Mouse (Mus musculus): ENCODE measurements at regions not wholly inside any gene's neighbourhood (a gene's known extent, or its start where the extent isn't known, plus 50 kb on each side); places are given as distances from the start of the nearest gene placed in this dataset.
"Not testable (repeated sequence)": the region's sequence is repeated elsewhere in the genome, so short reads cannot be mapped to it uniquely, and the experiment has no call there.

DNA sequence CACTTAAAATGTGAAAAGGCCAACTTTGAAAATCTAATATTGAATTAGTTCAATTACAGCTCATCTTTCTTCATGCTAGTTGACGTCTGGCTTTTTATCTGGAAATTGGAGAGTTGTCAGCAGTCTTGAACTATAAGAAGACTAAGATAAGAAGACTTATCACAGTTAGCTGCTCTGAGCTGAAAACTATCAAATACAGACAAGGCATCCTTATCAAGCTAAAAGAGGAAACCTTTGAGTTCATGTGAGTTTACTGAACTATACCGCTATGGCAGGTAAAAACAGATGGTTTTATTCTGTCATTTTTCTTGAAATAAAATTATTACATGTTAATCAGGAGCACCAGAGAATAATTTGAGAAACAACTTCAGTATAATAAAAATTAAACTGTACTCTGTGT lies 735.2 kb upstream of the Marcks start:
- no peak for DNase-seq

DNA sequence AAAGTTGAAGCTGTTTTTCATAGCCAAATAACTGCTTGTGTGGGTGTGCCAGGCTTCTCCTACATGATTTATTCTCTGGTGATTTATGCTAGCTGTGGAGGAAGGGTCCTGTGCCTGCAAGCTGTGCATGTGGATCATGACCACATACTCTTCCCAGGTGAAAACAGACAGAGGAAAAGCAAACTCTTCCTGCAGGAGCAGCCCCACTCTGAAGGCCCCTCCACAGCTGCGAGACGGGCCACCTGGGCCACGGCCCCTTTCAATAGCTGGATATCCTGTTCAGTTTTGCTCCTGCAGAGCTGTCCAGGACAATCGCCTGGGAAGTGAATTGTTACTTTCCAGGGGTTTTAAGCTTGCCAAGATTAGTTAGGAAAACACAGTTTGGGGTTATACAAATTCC lies 722.3 kb upstream of the Marcks start:
- DNase-seq = peak; percentile 8

DNA sequence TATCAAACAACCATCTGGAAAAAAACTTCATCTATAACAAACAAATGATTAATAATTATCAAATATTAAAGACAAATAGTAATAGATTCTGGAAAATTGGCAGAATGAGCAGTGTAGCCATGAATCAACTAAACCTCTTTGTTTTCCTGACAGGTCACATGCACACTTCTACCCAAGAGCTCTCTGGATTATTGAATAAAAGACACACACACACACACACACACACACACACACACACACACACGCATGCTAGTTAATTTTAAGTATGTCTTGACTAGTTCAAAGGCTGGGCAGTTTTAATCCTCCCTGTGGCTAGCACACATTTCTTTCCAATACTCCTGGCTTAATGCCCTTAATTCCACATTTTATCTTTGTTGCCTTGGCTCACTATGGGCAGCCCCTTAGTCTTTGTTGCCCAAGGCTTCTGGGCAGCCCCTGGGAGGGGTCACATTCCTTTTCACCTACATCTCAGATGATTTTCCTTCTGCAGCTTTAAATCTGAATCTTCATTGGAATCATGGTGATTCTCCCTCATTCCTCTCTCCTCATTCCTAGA lies 710.6 kb upstream of the Marcks start:
- no peak for DNase-seq

DNA sequence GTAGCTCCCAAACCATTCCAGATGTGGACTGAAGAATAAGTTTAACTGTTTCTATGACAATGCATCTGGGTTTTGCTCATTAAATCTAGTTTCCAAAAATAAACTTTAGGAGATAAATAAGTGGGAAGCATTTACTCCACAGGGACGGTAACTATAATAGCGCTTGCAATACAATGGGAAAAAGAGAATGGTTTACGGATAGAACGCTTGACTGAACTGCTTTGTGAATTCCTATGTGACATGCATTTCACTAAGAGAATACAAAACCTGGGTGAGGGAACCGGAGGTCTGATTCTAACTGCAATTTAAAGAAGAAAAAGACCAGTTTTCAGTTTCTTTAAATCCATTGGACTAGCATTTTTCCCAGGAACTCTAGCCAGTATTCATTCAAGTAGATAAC lies 704.1 kb upstream of the Marcks start:
- DNase-seq = no peak

DNA sequence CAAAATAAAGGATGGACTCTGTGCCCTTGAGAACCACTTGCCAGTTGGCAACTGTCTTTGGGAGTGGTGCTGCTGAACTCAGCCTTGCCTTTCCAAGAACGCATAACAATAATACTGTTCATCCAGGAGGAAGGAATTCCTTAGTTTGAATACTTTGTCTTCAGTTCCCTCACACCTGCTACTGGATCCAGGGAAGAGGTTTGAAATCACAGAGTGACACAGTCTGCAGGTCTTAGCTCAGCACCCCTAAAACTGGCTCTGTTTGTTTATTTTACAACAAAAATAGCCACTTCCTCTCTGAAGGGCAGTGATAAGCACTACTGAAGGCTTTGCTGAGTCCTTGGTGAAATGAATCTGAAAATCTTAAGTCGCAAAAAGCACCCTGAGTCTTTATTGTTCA lies 703.1 kb upstream of the Marcks start:
- no peak for DNase-seq

DNA sequence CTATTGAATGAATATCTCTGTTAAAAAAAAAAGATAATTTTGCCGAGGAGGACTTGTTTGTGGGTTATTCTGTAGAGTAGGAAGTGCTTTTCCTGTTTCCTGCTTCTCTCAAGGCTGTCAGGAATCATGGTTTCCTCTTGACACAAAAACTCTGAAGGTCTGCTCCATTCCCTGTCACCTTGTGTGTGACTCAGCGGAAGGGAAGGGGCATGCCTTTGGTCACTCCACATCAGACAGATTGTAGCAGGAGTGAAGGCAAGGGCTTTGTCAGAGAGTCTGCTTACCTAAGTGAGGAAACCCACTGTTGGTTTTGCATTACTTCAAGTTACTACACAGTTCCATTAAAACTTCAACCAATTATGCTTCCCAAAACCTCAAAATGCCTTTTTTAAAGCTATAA lies 699.0 kb upstream of the Marcks start:
- DNase-seq = no peak

DNA sequence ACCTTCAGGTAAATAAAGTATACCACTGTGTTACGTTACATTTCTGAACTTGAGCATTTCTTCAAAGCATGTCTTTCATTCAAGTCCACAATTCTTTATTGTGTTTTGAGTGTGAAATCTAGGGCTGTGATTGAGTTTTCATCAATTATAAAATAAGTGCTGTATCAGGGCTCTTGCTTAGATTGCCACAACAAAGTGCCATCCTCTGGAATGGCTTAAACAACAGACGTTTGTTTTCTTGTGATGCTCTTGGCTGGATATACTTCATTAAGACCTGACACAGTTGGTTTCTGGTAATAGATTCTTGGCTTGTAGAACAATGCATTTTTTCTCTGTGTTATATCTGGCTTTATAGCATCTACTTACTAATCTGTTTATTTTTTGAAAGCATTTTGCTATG lies 674.3 kb upstream of the Marcks start:
- DNase-seq = no peak

DNA sequence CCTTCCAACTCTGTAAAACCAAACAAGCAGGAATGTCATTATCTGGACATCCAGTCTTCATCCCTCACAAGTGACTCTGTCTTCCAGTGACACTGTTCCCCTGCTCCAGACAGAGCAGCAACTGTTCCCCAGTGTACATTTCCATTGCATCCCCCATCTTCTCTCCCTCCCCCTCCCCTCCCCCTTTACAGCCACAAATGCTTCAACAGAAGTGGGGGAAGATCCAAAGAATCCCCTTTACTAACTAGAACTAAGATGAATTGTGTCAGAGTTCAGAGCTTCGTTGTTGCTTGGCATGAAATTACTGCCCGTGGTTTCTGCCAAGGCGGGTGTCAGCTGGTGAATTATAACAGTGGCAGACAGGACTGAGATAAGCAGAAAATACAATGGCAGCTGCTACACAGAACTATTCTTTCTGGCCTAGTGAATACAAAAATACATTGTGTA lies 673.7 kb upstream of the Marcks start:
- DNase-seq = peak; percentile 11

DNA sequence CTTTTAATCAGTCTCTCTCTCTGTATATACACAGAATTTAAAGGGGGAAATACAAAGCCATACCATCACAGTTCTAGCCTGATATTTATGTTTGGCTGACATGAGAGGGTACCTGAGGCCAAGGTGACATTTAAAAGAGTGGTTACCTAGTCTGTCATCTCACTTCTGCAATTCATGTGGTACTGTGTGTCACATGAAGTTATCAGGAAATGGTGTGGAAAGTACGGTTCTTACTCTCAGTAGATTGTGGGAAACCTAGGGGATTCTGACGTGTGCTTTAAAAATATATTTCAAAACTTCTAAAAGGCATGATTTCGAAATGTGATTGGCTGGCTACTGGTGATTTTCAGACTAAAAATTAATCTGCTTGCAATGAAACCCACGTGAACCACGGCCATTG lies 673.1 kb upstream of the Marcks start:
- DNase-seq = no peak

DNA sequence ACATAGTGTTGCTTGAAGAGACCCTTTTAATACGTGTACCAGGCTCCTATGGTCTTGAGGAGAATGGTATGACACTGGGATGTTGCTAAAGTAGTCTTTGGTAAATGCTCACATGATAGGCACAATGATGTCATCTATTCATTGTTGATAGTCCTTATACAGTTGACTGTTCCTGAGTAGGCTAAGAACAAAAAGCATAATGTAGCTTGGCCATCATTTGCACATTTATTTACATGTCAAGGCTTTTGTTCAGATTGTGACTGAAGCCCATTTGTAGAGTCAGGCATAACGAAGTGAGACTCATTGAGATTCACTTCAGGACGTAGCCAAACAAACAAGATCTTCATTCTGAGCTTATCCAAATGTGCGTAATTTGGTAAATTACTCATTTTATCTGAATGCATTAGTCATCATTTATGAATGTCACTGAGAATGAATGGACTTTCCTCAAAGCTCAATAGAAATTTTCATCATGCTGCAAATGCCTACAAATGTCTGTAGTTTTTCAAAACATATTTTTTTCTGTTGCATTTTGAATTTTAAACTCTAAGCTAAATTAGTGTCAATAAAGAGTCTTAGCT lies 664.6 kb upstream of the Marcks start:
- no peak for DNase-seq

DNA sequence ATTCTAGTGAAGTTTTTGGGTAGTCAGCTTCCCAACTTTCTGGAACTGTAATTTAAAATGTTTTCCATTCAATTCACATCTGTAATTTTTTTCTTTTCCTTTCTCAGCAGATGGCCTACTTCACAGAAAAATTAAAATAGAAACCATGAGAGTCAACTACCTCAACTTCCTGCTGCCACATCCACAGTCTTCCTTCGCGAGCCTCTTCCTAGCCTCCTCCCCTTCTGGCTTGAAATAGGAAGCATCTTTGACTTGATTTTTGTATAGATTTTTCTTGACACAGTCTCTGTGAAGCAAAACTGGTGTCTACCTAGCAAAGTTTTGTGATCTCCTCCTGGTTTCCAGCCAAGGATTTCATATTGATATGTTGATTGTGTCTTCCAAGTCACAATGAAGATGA lies 660.7 kb upstream of the Marcks start:
- DNase-seq = no peak

DNA sequence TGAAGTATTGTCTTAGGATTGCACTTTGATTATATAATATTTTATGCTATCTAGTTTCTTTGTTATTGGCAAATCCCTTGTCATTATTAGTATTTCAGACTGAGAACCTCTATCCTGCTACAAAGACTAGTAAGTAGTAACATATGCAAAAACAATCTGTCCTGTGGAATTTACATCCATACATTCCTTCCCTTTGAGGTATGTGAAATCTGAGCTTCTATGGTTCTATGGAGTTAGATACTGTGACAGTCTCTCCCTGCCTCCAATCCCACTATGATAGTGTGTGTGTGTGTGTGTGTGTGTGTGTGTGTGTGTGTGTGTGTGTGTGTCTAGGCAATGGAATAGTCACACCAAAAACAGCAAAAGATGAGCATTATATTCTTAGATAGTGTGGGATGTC lies 659.6 kb upstream of the Marcks start:
- DNase-seq = no peak

DNA sequence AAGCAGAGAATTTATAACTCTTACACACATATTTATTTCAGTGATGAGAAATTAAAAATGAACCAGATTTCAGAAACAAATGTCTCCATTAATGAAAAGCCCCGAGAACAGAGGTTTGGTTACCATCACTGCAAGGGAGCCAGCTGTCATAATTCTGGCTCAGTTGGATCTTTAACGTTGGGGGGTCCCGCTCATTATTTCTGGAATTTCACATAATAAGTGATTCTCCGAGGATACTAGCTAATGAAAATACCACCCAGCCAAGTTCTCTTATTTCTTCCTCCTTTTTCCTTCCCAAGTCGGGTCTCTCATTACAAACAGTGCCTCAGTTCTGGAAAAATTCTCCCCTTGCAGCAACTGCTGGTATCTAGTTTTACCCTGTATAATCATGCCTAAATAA lies 659.0 kb upstream of the Marcks start:
- no peak for DNase-seq

DNA sequence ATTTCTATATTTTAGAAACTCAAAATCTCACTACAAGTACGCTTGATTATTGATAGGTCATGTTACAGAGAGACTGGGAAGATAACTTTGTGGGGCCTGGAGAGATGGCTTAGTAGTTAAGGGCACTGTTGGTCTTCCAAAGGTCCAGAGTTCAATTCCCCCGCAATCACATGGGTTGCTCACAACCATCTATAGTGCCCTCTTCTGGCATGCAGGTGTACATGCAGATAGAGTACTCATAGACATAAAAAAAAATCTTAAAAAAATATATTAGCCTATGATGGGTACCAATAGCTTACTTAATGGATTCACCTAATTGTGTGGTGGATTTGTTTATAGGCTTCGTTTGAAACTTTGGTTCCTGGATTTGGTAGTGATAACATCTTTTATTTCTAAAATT lies 654.2 kb upstream of the Marcks start:
- no peak for DNase-seq

DNA sequence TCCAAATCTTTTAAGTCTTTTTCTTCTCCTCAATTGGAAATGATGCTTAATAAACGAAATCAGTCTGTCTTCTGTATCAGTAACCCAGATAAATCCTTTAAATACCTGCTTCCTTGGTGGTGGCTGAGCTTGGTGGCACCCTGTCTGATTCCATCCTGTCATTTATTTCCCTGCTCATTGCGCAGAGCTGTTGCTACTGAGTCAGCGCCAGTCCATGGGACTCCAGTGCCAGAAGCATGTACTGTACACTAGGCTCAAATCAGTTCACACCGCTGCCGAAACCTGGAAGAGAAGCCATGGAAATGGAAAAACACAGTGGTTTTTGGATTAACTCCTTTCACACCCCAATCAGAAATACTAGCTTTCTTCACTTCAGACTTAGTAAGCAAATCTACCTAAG lies 649.3 kb upstream of the Marcks start:
- DNase-seq = no peak

DNA sequence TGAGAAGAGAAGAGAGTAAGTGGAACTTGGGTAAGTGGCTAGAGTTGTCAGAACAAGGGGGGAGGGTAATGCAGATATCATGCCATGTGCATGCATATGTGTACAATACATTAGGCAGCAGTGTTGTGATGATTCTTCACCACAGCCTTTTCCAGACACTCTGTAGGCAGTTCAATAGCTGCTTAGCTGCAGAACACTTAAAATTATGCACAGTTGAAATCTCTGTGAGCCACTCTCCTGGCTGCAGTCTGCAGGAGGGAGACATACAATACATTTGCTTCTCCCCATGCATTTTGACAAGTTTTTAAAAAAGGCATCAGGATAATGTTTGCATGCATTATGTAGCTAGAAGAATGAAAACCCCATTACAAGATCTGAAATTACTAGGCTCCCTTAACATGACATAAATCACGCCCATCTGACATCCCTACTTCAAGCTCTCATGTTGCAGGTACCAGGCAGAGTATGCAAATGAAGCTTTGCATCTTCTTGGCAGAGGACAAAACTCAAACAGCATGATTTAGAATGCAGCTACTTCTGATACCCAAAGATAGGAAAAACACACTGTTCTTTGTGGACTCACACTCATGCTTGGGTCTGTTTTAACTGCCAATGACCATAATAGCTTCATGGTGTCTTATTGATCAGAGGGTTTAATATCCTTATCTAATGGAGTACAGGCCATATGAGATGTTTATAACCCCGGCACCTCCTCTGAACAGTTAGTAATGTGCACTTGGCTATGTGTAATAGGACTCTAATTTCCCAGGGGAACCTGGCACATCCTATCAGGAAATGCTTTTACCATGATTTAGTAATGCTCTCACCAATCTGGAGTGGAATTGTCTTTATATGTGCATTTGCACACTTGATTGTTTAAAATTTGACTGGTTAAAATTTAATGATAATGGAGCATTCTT lies 640.9 kb upstream of the Marcks start:
- no peak for DNase-seq

DNA sequence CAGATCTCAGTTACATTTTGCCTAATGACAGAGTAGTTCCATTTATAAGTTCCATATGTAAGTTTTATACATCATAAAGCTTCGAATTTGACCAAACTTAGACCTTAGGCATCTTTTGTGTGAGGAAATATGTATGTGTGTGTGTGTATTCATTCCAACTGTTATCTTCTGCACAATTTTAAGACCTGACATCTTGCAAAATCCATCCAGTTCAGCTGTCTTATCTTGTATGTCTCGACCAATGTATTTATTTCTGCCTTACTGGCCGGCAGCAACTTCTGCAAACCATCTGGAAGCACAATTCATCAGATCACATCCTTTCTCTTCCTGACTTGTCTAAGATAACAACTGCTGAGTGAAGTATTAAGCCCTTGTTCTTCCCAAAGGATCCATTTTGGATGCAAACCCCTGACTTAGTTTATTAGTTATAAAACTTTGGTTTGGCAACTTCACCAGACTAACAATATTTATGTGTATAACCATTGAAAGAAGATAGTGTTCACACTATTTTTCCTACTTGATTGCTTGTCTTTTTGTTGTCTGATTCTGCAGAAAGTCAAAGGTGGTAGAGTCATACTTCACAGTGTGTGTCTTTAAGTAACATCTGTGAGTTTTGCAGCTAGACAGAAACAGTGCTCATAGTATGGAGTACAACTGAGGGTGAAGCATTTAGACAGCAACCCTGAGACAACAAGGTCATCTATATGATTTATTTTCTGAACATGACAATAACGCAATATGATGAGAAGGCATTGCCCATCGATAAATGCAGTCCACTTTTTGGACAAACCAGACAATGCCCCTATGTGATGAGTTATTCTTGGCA lies 622.0 kb upstream of the Marcks start:
- no peak for DNase-seq

DNA sequence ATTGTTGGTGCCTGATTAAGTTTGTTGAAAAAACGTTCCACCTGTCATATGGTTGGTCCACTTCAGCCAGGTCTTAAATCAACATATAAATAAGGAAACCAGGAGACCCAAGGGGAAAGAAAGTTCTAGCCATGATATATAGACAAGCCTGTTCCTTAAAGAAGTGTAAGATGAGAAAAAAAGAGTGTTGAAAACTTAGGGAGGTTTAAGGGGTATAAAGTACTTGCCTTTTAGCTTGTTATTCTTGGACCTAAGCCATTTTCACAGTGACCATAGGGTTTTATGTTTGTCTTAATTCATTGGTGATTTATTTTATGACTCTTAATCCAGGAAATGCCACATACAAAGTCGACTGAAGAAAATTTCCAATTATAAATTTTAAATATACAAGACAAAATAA lies 602.9 kb upstream of the Marcks start:
- DNase-seq = no peak

DNA sequence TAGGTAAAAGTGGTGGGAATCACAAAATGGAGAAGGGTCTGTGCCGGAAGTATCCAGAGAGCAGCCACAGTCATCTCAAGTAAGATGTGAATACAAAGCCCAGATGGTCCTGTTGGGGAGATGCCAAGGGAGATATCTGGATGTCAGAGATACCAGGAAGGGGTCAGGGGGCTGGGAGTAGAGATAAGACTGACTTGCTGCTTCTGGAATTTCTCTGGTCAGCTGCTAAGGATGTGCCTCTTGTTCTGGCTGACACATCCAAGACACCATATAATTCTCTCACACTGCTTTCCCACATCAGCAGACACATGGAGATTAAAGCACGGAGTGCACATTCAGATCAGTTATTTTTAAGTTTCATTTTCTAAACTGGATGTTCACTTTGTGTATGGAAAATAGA lies 600.3 kb upstream of the Marcks start:
- DNase-seq = no peak

DNA sequence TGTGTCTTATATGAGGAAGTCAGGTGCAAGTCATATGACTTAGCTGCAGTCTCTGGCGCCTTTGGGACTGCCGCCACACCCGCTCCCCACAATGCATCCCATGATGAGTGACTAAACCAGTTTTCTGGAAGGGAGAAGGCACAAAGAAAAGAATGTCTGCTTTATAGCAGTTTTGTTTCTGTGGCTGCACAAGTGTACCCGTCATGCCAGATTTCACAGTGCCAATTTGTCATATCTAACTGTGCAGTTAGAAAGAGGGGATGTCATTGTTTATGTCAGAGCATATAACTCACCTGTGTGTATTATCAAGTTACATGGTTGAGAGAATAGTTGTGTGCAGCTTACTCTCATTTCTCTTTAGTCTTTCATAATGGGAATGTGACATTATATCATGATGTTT lies 586.9 kb upstream of the Marcks start:
- no peak for DNase-seq

DNA sequence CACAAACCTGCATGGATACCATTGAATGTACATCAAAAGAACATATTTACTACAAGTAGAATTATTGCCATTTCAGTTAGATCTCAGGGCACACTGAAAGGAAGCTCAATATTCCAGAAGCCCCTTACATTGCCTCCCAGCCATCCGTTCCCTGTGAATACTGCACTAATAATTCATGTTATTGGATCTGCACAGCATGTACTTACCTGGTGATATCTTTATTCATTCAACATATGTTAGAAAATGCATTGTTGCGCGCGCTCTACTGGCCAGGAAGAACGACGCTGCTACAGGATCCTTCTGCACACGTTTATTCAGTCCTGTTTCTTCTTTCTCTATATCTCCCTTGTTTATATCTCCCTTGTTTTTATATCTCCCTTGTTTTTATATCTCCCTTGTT lies 586.3 kb upstream of the Marcks start:
- not testable (repeated sequence) for DNase-seq

DNA sequence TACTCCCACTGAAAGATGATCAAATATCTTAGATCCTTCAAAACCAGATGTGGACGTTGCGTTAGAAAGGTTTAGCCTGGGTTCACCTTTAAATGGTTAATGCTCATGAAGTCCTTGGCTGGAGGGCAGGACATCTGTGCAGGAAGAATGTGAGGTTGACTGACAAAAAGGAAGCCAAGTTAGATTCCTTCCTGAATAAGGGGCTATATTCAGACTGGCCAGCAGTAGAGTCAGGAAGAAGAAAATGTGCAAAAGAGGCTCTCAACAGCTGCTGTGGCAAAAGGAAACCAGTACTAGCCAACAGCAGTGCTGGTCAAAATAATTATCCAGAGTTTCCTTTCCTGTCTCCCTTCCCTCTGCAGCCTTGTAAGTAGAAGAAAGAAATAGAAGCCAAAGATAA lies 582.0 kb upstream of the Marcks start:
- no peak for DNase-seq

DNA sequence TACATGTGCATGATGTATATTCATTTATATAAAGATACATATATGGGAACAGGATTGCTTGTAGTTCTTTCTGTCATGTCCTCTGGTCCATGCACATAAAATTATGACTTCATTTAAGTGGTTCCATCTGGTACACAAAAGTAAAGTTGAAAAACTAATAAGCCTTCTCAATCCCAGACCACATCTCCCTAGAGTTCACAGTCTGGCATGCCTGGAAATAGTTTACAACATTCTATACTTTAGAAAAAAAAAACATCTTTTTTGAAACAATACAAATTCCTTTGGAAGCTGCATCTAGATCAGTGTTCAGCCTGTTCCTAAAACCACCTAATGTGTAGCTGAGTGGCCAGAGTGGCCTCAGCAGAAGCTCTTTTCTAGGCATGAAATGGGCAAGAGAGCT lies 578.2 kb upstream of the Marcks start:
- no peak for DNase-seq

Measured in gastrocnemius, postnatal 10 days (tissue).